Mouse (Mus musculus): ENCODE measurements around the gene Usp39.

- TF ChIP-seq POLR2A (IDR thresholded peaks at IDR 0.05; ENCODE audit: low read depth, low read length): no peak
- no peak for TF ChIP-seq CTCF (IDR thresholded peaks at IDR 0.05; ENCODE audit: extremely low read depth, insufficient read depth, insufficient read length, insufficient replicate concordance)
Observed at GRCm38 (mm10) chr6:72276972-72277441, 68.0 kb downstream of the Usp39 start.

Measured in spleen, adult 2 months (tissue).